Mouse (Mus musculus) G1E (cell line): Measurements from ENCODE around the gene Padi6.

Experiments used
- CTCF ChIP-seq: IDR thresholded peaks from 2 replicates; pipeline ENCODE4 v1.5.1; 2012; ENCODE audit warnings: low read depth, low read length, inconsistent platforms, mixed read lengths
- GATA1 ChIP-seq: IDR thresholded peaks from 2 replicates; pipeline ENCODE4 v1.6.1; 2012; ENCODE audit warnings: borderline replicate concordance, low read length, inconsistent platforms, mixed read lengths
- GATA2 ChIP-seq: IDR thresholded peaks from 2 replicates; pipeline ENCODE4 v1.6.1; 2012; ENCODE audit warnings: low read depth, low read length, inconsistent platforms, borderline replicate concordance
- TAL1 ChIP-seq: conservative IDR thresholded peaks from 2 replicates; pipeline ENCODE4 v1.6.1; 2012; ENCODE audit warnings: low read depth, low read length, inconsistent platforms, mixed read lengths

GRCm38 (mm10) chr4:140782821-140783220 lies 40.4 kb upstream of the Padi6 start:
- no peak for TF ChIP-seq CTCF
- TF ChIP-seq TAL1, result no peak
- no peak for TF ChIP-seq GATA1
- TF ChIP-seq GATA2, result no peak
